Mouse (Mus musculus) brain, embryonic 14.5 days (tissue): ENCODE measurements around the gene Slc6a1. TPM values are rescaled to one million over a fixed set of nuclear protein-coding genes. Genes with fewer than 3 reads are reported as not detected.
"Not testable (repeated sequence)": the region's sequence is repeated elsewhere in the genome, so short reads cannot be mapped to it uniquely, and the experiment has no call there.

Experiments
- DNase-seq: peaks from one replicate; pipeline ENCODE4 v3.0.0-alpha.2; 2011; ENCODE audit warnings: low read depth
- CTCF ChIP-seq: fragments of 200-500 bp; IDR thresholded peaks from 2 replicates; pipeline ENCODE4 v1.5.1; 2012; ENCODE audit warnings: inconsistent platforms, mild to moderate bottlenecking, moderate library complexity, borderline replicate concordance; ENCODE audit not compliant: insufficient read depth, insufficient read length; ENCODE audit errors: extremely low read depth
- POLR2A ChIP-seq: fragments of 200-500 bp; IDR thresholded peaks from 2 replicates; pipeline ENCODE4 v1.6.1; 2012; ENCODE audit warnings: mild to moderate bottlenecking, inconsistent platforms, borderline replicate concordance; ENCODE audit not compliant: poor library complexity, insufficient read depth, insufficient read length, severe bottlenecking; ENCODE audit errors: extremely low read depth
- polyA plus RNA-seq: library from polyadenylated mRNA; depleted of rRNA; stranded (reverse); fragments of >200 nt; gene quantifications from 2 replicates; pipeline ENCODE4 v1.2.3, GENCODE M21; 2012

The Slc6a1 gene
- polyA plus RNA-seq, 1 experiment, result 210 TPM

GRCm38 (mm10) chr6:114297260-114298002 lies 15.0 kb downstream of the Slc6a1 start:
- peak; percentile 95 for DNase-seq
- TF ChIP-seq CTCF (peak; percentile 28; the same call in 1 of the 2 replicates), POLR2A (no peak)

GRCm38 (mm10) chr6:114299699-114300098 lies 17.3 kb downstream of the Slc6a1 start:
- TF ChIP-seq POLR2A (no peak), CTCF (no peak)
- DNase-seq, result no peak

- peak; percentile 35 for DNase-seq
- TF ChIP-seq CTCF (no peak), POLR2A (no peak)
These were observed 18.3 kb downstream of the Slc6a1 start for GRCm38 (mm10) chr6:114300737-114301136.

- DNase-seq, result no peak
- TF ChIP-seq POLR2A (no peak), CTCF (no peak)
These were observed 22.2 kb downstream of the Slc6a1 start for GRCm38 (mm10) chr6:114304668-114305067.

- TF ChIP-seq POLR2A (no peak), CTCF (no peak)
- DNase-seq, result peak; percentile 61
These were observed 38.1 kb downstream of the Slc6a1 start for GRCm38 (mm10) chr6:114320511-114320910.

GRCm38 (mm10) chr6:114321146-114321545 lies 38.7 kb downstream of the Slc6a1 start:
- no peak for DNase-seq
- peak; percentile 45; the same call in 1 of the 2 replicates for TF ChIP-seq CTCF
- no peak for TF ChIP-seq POLR2A

- DNase-seq, result no peak
- TF ChIP-seq POLR2A (no peak), CTCF (peak; percentile 10; the same call in 1 of the 2 replicates)
These were observed 40.5 kb downstream of the Slc6a1 start for GRCm38 (mm10) chr6:114322914-114323313.

- DNase-seq, result no peak
- TF ChIP-seq POLR2A (no peak), CTCF (no peak)
These were observed 42.4 kb downstream of the Slc6a1 start for GRCm38 (mm10) chr6:114324808-114325207.

- DNase-seq, result peak; percentile 89
- peak; percentile 30; the same call in 1 of the 2 replicates for TF ChIP-seq CTCF
- TF ChIP-seq POLR2A, result no peak
These were observed 47.4 kb downstream of the Slc6a1 start for GRCm38 (mm10) chr6:114329597-114330470.

GRCm38 (mm10) chr6:114331926-114332325 lies 49.5 kb downstream of the Slc6a1 start:
- TF ChIP-seq POLR2A (no peak), CTCF (no peak)
- DNase-seq, result no peak

- no peak for TF ChIP-seq CTCF
- TF ChIP-seq POLR2A, result no peak
- DNase-seq, result no peak
These were observed 53.9 kb downstream of the Slc6a1 start for GRCm38 (mm10) chr6:114336128-114336943.

- peak; percentile 64 for DNase-seq
- no peak for TF ChIP-seq CTCF
- TF ChIP-seq POLR2A, result no peak
These were observed 54.4 kb downstream of the Slc6a1 start for GRCm38 (mm10) chr6:114336944-114337215.

GRCm38 (mm10) chr6:114341381-114341780 lies 58.9 kb downstream of the Slc6a1 start:
- not testable (repeated sequence) for DNase-seq

GRCm38 (mm10) chr6:114343740-114344139 lies 61.3 kb downstream of the Slc6a1 start:
- peak; percentile 82 for DNase-seq
- TF ChIP-seq CTCF (peak; percentile 87), POLR2A (no peak)

- DNase-seq, result peak; percentile 58
- TF ChIP-seq CTCF (peak; percentile 89), POLR2A (no peak)
These were observed 62.7 kb downstream of the Slc6a1 start for GRCm38 (mm10) chr6:114345156-114345555.
